11 mouse cellular contexts compared by ENCODE assay signal in the genomic region with DNA sequence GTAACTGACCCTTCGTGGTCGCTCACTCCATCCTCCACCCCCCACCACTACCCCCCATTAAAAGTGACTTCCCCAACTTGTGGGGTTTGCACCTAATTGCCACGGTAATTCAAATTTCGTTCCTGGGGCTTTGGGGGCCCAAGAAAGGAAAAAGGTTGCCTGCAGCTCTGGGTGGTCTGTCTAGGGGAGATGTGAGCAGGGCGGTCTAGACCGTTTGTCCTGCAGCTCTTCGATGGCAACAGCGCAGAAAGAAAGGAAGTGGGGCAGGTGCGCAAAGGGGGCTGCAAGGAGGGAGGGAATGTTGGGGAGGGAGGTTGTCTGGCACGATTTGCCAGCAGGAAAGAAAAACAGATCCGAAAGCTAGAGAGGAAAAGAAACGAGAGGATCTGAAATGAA. TPM values are rescaled to one million over a fixed set of nuclear protein-coding genes. Genes with fewer than 3 reads are reported as not detected.
DNase-seq lines count a peak whose midpoint lies in the region; ATAC-seq and TF ChIP-seq lines count a peak whose summit lies in the region.
"Had no signal": no experiment of that assay in that cellular context is flagged by ENCODE, and none has a peak within 500 bp of the region (broad histone marks: within the 10 kb centered on the region; RNA-seq: fewer than 3 reads in every experiment).

No protein-coding gene starts in this region.

- TF ChIP-seq RAD21 in CH12.LX (IDR thresholded peaks at IDR 0.05; ENCODE audit: low read depth, low read length) = no peak

- WGBS in heart, embryonic 10.5 days = 2% methylated on average over 12 of the region's 12 CpGs
- WGBS in hindbrain, embryonic 10.5 days = under 1% methylated on average over 12 of the region's 12 CpGs
- 1% methylated on average over 12 of the region's 12 CpGs for WGBS in midbrain, embryonic 10.5 days

- TF ChIP-seq EP300 in CH12.LX (IDR thresholded peaks at IDR 0.05; ENCODE audit: low read length) = no peak

- in situ Hi-C loops in CH12.LX (cut with MboI; ENCODE audit: low pct_ligation_motif_present, low pct_unique_long_range_greater_than_20kb, low sequenced_read_pairs) = loop anchor here (10.0 to 25.0 kb wide), 2 partner anchors 343 to 430 kb away; no protein-coding TSS in a partner anchor

- H3K9ac ChIP-seq in CH12.LX (ENCODE audit: insufficient read depth, low read depth) = no peak overlapping the region

- dilution Hi-C loops in CH12.LX (cut with MboI; ENCODE audit: extremely low pct_ligation_motif_present, extremely low pct_unique_long_range_greater_than_20kb, low sequenced_read_pairs) = no loop called here

- no peak for TF ChIP-seq CTCF in CH12.LX (conservative IDR thresholded peaks at IDR 0.05 in 1 of 2, IDR thresholded peaks at IDR 0.05 in 1 of 2; ENCODE audit: low read depth in 2 of 2, low read length in 2 of 2)

- H3K27ac ChIP-seq in heart, embryonic 10.5 days = peak overlapping the region; percentile 22; the same call in 1 of the 2 replicates
- H3K27ac ChIP-seq in CH12.LX (ENCODE audit: insufficient read depth, low read depth) = no peak overlapping the region
- H3K27ac ChIP-seq in hindbrain, embryonic 10.5 days = no peak overlapping the region; the same call in none of the 2 replicates
- H3K27ac ChIP-seq in midbrain, embryonic 10.5 days (replicated peaks) = peak overlapping the region; percentile 49; the same call in 1 of the 2 replicates

- peaks cover 100% of the 10 kb centered on the region for H3K27me3 ChIP-seq in heart, embryonic 10.5 days (ENCODE audit: insufficient read depth, poor library complexity, severe bottlenecking)
- H3K27me3 ChIP-seq in CH12.LX (replicated peaks) = peaks cover 40% of the 10 kb centered on the region
- H3K27me3 ChIP-seq in hindbrain, embryonic 10.5 days (ENCODE audit: insufficient read depth, poor library complexity, severe bottlenecking) = peaks cover 100% of the 10 kb centered on the region
- H3K27me3 ChIP-seq in midbrain, embryonic 10.5 days (ENCODE audit: low read depth, poor library complexity, severe bottlenecking) = peaks cover 100% of the 10 kb centered on the region

- no peaks in the 10 kb centered on the region for H3K36me3 ChIP-seq in heart, embryonic 10.5 days
- H3K36me3 ChIP-seq in CH12.LX (replicated peaks in 1 of 2; ENCODE audit: control insufficient read depth in 1 of 2, insufficient read depth in 1 of 2, low read length in 1 of 2) = no peaks in the 10 kb centered on the region
- H3K36me3 ChIP-seq in hindbrain, embryonic 10.5 days = no peaks in the 10 kb centered on the region
- H3K36me3 ChIP-seq in midbrain, embryonic 10.5 days = no peaks in the 10 kb centered on the region

- H3K4me2 ChIP-seq in CH12.LX (ENCODE audit: insufficient read depth, low read depth, poor library complexity, severe bottlenecking) = peak overlapping the region; percentile 45; the same call in 1 of the 2 replicates

- DNase-seq in heart, embryonic 10.5 days (ENCODE audit: low spot score) = no peak
- no peak for DNase-seq in heart, postnatal 4 days
- DNase-seq in CH12.LX (ENCODE audit: extremely low read depth) = no peak
- DNase-seq in hindbrain, embryonic 10.5 days (ENCODE audit: low spot score) = no peak
- DNase-seq in midbrain, embryonic 10.5 days (ENCODE audit: low spot score) = peak; percentile 39
- no peak for DNase-seq in frontal cortex, postnatal 25 days (ENCODE audit: low spot score in 2 of 2)
- no peak for DNase-seq in left cerebral cortex, postnatal 14 days (ENCODE audit: low spot score in 2 of 2)
- DNase-seq: adrenal gland, adult 8-10 months; right cerebral cortex, postnatal 25 days had no signal

- no peaks in the 10 kb centered on the region for H3K79me2 ChIP-seq in CH12.LX (replicated peaks; ENCODE audit: control insufficient read depth, extremely low read depth, insufficient read depth, poor library complexity, severe bottlenecking)

- TF ChIP-seq POLR2A in CH12.LX (IDR thresholded peaks at IDR 0.05; ENCODE audit: low read depth, low read length) = no peak

- no peak for ATAC-seq in cerebellum, adult (ENCODE audit: insufficient number of reproducible peaks, low FRiP score, low TSS enrichment)

- intact Hi-C loops in left cerebral cortex, postnatal 14 days (cut with DNase I) = loop anchor here (2.0 kb wide), 1 partner anchor 93 kb away; the partner anchor contains the start of gene Gorasp2

- H3K4me1 ChIP-seq in heart, embryonic 10.5 days = peaks cover 64% of the 10 kb centered on the region
- H3K4me1 ChIP-seq in CH12.LX (ENCODE audit: control insufficient read depth in 1 of 2, insufficient read depth in 2 of 2) = peaks cover 0 to 15% of the 10 kb centered on the region in 2 experiments; a peak in 2 of 4 replicates
- peaks cover 63% of the 10 kb centered on the region for H3K4me1 ChIP-seq in hindbrain, embryonic 10.5 days (replicated peaks)
- peaks cover 63% of the 10 kb centered on the region for H3K4me1 ChIP-seq in midbrain, embryonic 10.5 days

- H3K4me3 ChIP-seq in heart, embryonic 10.5 days = peak overlapping the region; percentile 56
- H3K4me3 ChIP-seq in CH12.LX (replicated peaks in 1 of 3; ENCODE audit: low read depth in 2 of 3, low read length in 2 of 3, poor library complexity in 1 of 3) = no peak overlapping the region
- peak overlapping the region; percentile 52 for H3K4me3 ChIP-seq in hindbrain, embryonic 10.5 days
- peak overlapping the region; percentile 56 for H3K4me3 ChIP-seq in midbrain, embryonic 10.5 days
- H3K4me3 ChIP-seq: erythroblast, embryonic 14.5 days had no signal

- H3K9me3 ChIP-seq in heart, embryonic 10.5 days = no peaks in the 10 kb centered on the region
- peaks cover 10% of the 10 kb centered on the region for H3K9me3 ChIP-seq in CH12.LX (replicated peaks; ENCODE audit: low read length)
- no peaks in the 10 kb centered on the region for H3K9me3 ChIP-seq in hindbrain, embryonic 10.5 days
- H3K9me3 ChIP-seq in midbrain, embryonic 10.5 days (replicated peaks) = no peaks in the 10 kb centered on the region

TF ChIP-seq in CH12.LX, 34 proteins besides CTCF, POLR2A, EP300 and RAD21:
- TF ChIP-seq POLR2AphosphoS2 (IDR thresholded peaks at IDR 0.05; ENCODE audit: low read depth, low read length) = no peak
- TF ChIP-seq SIN3A (IDR thresholded peaks at IDR 0.05; ENCODE audit: low read length) = no peak
- no peak for TF ChIP-seq IRF4 (IDR thresholded peaks at IDR 0.05; ENCODE audit: low read depth, low read length)
- TF ChIP-seq ZNF384 (IDR thresholded peaks at IDR 0.05; ENCODE audit: low read depth, low read length) = no peak
- no peak for TF ChIP-seq MAX (IDR thresholded peaks at IDR 0.05; ENCODE audit: low read length)
- no peak for TF ChIP-seq MEF2A (IDR thresholded peaks at IDR 0.05; ENCODE audit: borderline replicate concordance, low read depth, low read length)
- TF ChIP-seq ZMIZ1 (IDR thresholded peaks at IDR 0.05; ENCODE audit: low read depth, low read length) = no peak
- TF ChIP-seq E2F4 (IDR thresholded peaks at IDR 0.05; ENCODE audit: insufficient replicate concordance, low read depth, low read length) = no peak
- TF ChIP-seq TCF12 (IDR thresholded peaks at IDR 0.05; ENCODE audit: low read depth, low read length) = no peak
- TF ChIP-seq ZKSCAN1 (IDR thresholded peaks at IDR 0.05; ENCODE audit: borderline replicate concordance, low read depth, low read length) = no peak
- no peak for TF ChIP-seq JUND (conservative IDR thresholded peaks at IDR 0.05; ENCODE audit: low read depth, low read length)
- no peak for TF ChIP-seq USF2 (conservative IDR thresholded peaks at IDR 0.05; ENCODE audit: low read depth, low read length)
- no peak for TF ChIP-seq BHLHE40 (IDR thresholded peaks at IDR 0.05; ENCODE audit: low read depth, low read length)
- TF ChIP-seq NELFE (IDR thresholded peaks at IDR 0.05; ENCODE audit: low read depth, low read length) = no peak
- no peak for TF ChIP-seq MXI1 (IDR thresholded peaks at IDR 0.05; ENCODE audit: low read depth, low read length)
- TF ChIP-seq ELF1 (IDR thresholded peaks at IDR 0.05; ENCODE audit: low read depth, low read length) = no peak
- TF ChIP-seq MAFK (IDR thresholded peaks at IDR 0.05; ENCODE audit: insufficient replicate concordance, low read length) = no peak
- TF ChIP-seq USF1 (IDR thresholded peaks at IDR 0.05; ENCODE audit: low read depth, low read length) = no peak
- TF ChIP-seq JUN (IDR thresholded peaks at IDR 0.05; ENCODE audit: insufficient read depth, low read depth, low read length) = no peak
- TF ChIP-seq NRF1 (IDR thresholded peaks at IDR 0.05; ENCODE audit: low read depth, low read length) = no peak

RNA-seq across cellular contexts. Expression of gene Gad1, which starts 14.8 kb away (rescaled TPM):
- 0.15 TPM in 1 of 2 replicates, not detected in the other for polyA plus RNA-seq in heart, embryonic 10.5 days (2016; fragmentation: Nextera tagmentation; extraction: Ambion mirVana)
- under 1 TPM; 0.07 to 0.19 TPM for total RNA-seq in heart, postnatal 4 days (2021)
- total RNA-seq in CH12.LX (2012; rRNA removed) (0.50 and 1.4 TPM in 2 replicates), CH12.LX (2014; rRNA removed) (1.7 and 1.9 TPM in 2 replicates)
- 1.2 and 1.3 TPM in 2 replicates for polyA plus RNA-seq in CH12.LX (2012; ENCODE audit: insufficient read length, low read depth)
- 1.8 and 8.5 TPM in 2 replicates for polyA plus RNA-seq in hindbrain, embryonic 10.5 days (2016; fragmentation: Nextera tagmentation; extraction: Ambion mirVana)
- polyA plus RNA-seq in midbrain, embryonic 10.5 days (2016; fragmentation: Nextera tagmentation; extraction: Ambion mirVana) = 2.6 and 7.9 TPM in 2 replicates
- 100 to 1,000 TPM; 228 TPM for total RNA-seq in left cerebral cortex, postnatal 14 days (2021)
- polyA plus RNA-seq: erythroblast, embryonic 14.5 days had no signal

RNA-seq across cellular contexts. Expression of gene Erich2, which starts 59.1 kb away (rescaled TPM):
- polyA plus RNA-seq in heart, embryonic 10.5 days (2016; fragmentation: Nextera tagmentation; extraction: Ambion mirVana) = 0.41 and 0.57 TPM in 2 replicates
- total RNA-seq in heart, postnatal 4 days (2021) = under 1 TPM; 0.27 to 0.38 TPM
- total RNA-seq in CH12.LX (2012; rRNA removed) (not detected in 2 replicates), CH12.LX (2014; rRNA removed) (not detected in 2 replicates)
- 0.24 and 0.27 TPM in 2 replicates for polyA plus RNA-seq in CH12.LX (2012; ENCODE audit: insufficient read length, low read depth)
- polyA plus RNA-seq in hindbrain, embryonic 10.5 days (2016; fragmentation: Nextera tagmentation; extraction: Ambion mirVana) = 1.6 and 1.9 TPM in 2 replicates
- polyA plus RNA-seq in midbrain, embryonic 10.5 days (2016; fragmentation: Nextera tagmentation; extraction: Ambion mirVana) = 1.9 and 2.2 TPM in 2 replicates
- 1 to 10 TPM; 1.0 to 1.1 TPM for total RNA-seq in left cerebral cortex, postnatal 14 days (2021)
- polyA plus RNA-seq: erythroblast, embryonic 14.5 days had no signal

Comparison
In these comparisons a context has a peak if more than half of its experiments do, and no peak if none do; other contexts are left out.
1. H3K27ac ChIP-seq: peak in heart, embryonic 10.5 days (single experiment) and midbrain, embryonic 10.5 days (single experiment); none in CH12.LX (single experiment) and hindbrain, embryonic 10.5 days (single experiment).
2. H3K4me3 ChIP-seq: peak in heart, embryonic 10.5 days (single experiment), hindbrain, embryonic 10.5 days (single experiment) and midbrain, embryonic 10.5 days (single experiment); none in CH12.LX (0 of 3).